Comparison of ENCODE assay signal across 12 mouse cellular contexts in genomic region chr14:77608182-77608839, GRCm38 (mm10).
DNase-seq lines count a peak whose midpoint lies in the region; TF ChIP-seq lines count a peak whose summit lies in the region.
"Had no signal": no experiment of that assay in that cellular context is flagged by ENCODE, and none has a peak within 500 bp of the region (broad histone marks: within the 10 kb centered on the region; RNA-seq: fewer than 3 reads in every experiment).

No protein-coding gene starts in this region.

- peak; percentile 63 for DNase-seq in adrenal gland, adult 2 months
- no peak for DNase-seq in adrenal gland, adult 18-20 months (ENCODE audit: low spot score in 2 of 2)
- peak; percentile 29 for DNase-seq in layer of hippocampus, adult 9-11 months
- no peak for DNase-seq in layer of hippocampus, postnatal 25 days (ENCODE audit: extremely low spot score in 1 of 2, low spot score in 1 of 2)
- peak; percentile 90 for DNase-seq in 3T3-L1 (ENCODE audit: low read depth, low spot score)
- DNase-seq in cerebellum, adult 2 months = peak; percentile 37 to 67
- no peak for DNase-seq in lung, postnatal 4 days
- DNase-seq in kidney, adult 18-20 months = no peak
- DNase-seq: kidney, adult 2 months; lung, postnatal 36 days had no signal

- no peak overlapping the region for H3K27ac ChIP-seq in cerebellum, adult 2 months (ENCODE audit: insufficient read depth, low read length)
- H3K27ac ChIP-seq: hindbrain, embryonic 15.5 days; midbrain, embryonic 13.5 days had no signal

- TF ChIP-seq CTCF in cerebellum, adult 2 months (IDR thresholded peaks at IDR 0.05; ENCODE audit: borderline replicate concordance, insufficient read depth, low read depth, low read length) = no peak

- WGBS in cerebellum, adult 2 months = 69% methylated on average over 5 of the region's 5 CpGs

- no peak for TF ChIP-seq POLR2A in cerebellum, adult 2 months (IDR thresholded peaks at IDR 0.05; ENCODE audit: borderline replicate concordance, insufficient read depth, low read length)

- peaks cover 5% of the 10 kb centered on the region for H3K4me1 ChIP-seq in cerebellum, adult 2 months (ENCODE audit: control insufficient read depth, insufficient read depth, low read length)
- H3K4me1 ChIP-seq: hindbrain, embryonic 15.5 days; midbrain, embryonic 13.5 days had no signal

- H3K27me3 ChIP-seq in cerebellum, adult 2 months (ENCODE audit: control insufficient read depth, insufficient read depth, low read length) = no peaks in the 10 kb centered on the region
- H3K27me3 ChIP-seq: hindbrain, embryonic 15.5 days; midbrain, embryonic 13.5 days had no signal

- H3K4me3 ChIP-seq in cerebellum, adult 2 months (replicated peaks; ENCODE audit: insufficient read depth, low read depth, low read length) = no peak overlapping the region
- H3K4me3 ChIP-seq: hindbrain, embryonic 15.5 days; midbrain, embryonic 13.5 days had no signal

Comparison
In these comparisons a context has a peak if more than half of its experiments do, and no peak if none do; other contexts are left out.
1. DNase-seq: peak in adrenal gland, adult 2 months (single experiment), layer of hippocampus, adult 9-11 months (single experiment), 3T3-L1 (single experiment) and cerebellum, adult 2 months (2 of 2); none in adrenal gland, adult 18-20 months (0 of 2), layer of hippocampus, postnatal 25 days (0 of 2), lung, postnatal 4 days (0 of 2) and kidney, adult 18-20 months (single experiment).